Mouse (Mus musculus) heart, postnatal 4 days (tissue): ENCODE measurements around the gene Dynlt1f. TPM values are rescaled to one million over a fixed set of nuclear protein-coding genes. Genes with fewer than 3 reads are reported as not detected.
A peak's percentile ranks its signal among the peaks of the same experiment; 100 is the strongest.
"Not testable (repeated sequence)": the region's sequence is repeated elsewhere in the genome, so short reads cannot be mapped to it uniquely, and the experiment has no call there.

ENCODE experiments used
- DNase-seq: peaks from one replicate; pipeline ENCODE4 v3.0.0; 2021
- total RNA-seq, 2 experiments: library from RNA; stranded (reverse); gene quantifications; 2 replicates each; pipeline ENCODE4 v1.2.3; 2021

Gene Dynlt1f
- total RNA-seq, 2 experiments from 2014 or later, result 185 TPM

GRCm38 (mm10) chr17:6621976-6622375 is 33.7 kb downstream of the Dynlt1f start:
- DNase-seq, result not testable (repeated sequence)

GRCm38 (mm10) chr17:6620730-6621451 is 34.8 kb downstream of the Dynlt1f start:
- DNase-seq, result not testable (repeated sequence)

GRCm38 (mm10) chr17:6620035-6620434 is 35.7 kb downstream of the Dynlt1f start:
- DNase-seq, result not testable (repeated sequence)

GRCm38 (mm10) chr17:6619271-6619670 is 36.4 kb downstream of the Dynlt1f start:
- not testable (repeated sequence) for DNase-seq

GRCm38 (mm10) chr17:6617689-6618400 is 37.9 kb downstream of the Dynlt1f start:
- DNase-seq, result not testable (repeated sequence)

- DNase-seq, result not testable (repeated sequence)
These were observed 39.0 kb downstream of the Dynlt1f start for GRCm38 (mm10) chr17:6616731-6617130.

GRCm38 (mm10) chr17:6614316-6614715 is 41.4 kb downstream of the Dynlt1f start:
- DNase-seq, result not testable (repeated sequence)

- DNase-seq, result not testable (repeated sequence)
These were observed 42.2 kb downstream of the Dynlt1f start for GRCm38 (mm10) chr17:6613524-6613923.

- not testable (repeated sequence) for DNase-seq
These were observed 50.4 kb downstream of the Dynlt1f start for GRCm38 (mm10) chr17:6605347-6605746.

GRCm38 (mm10) chr17:6602205-6602604 is 53.5 kb downstream of the Dynlt1f start:
- not testable (repeated sequence) for DNase-seq

- peak; percentile 82 for DNase-seq
These were observed 54.3 kb downstream of the Dynlt1f start, which contains the start of gene Dynlt1c for GRCm38 (mm10) chr17:6601204-6601911. TSS of gene Dynlt1c (plus strand) at chr17:6601671.

GRCm38 (mm10) chr17:6600216-6600911 is 55.3 kb downstream of the Dynlt1f start:
- DNase-seq, result peak; percentile 31

GRCm38 (mm10) chr17:6598356-6598755 is 57.3 kb downstream of the Dynlt1f start:
- DNase-seq, result not testable (repeated sequence)

Other genes starting within 250 kb of the Dynlt1f start
- 100 to 1,000 TPM; 183 to 194 TPM for gene Dynlt1b, start 225.8 kb downstream of the Dynlt1f start, total RNA-seq
- gene Dynlt1c, start 54.2 kb downstream of the Dynlt1f start, total RNA-seq, result 1 to 10 TPM; 5.4 to 8.7 TPM
- gene Sytl3, start 3.2 kb upstream of the Dynlt1f start, total RNA-seq, result under 1 TPM; 0.11 to 0.17 TPM
- 100 to 1,000 TPM; 103 to 104 TPM for gene Ezr, start 126.9 kb upstream of the Dynlt1f start, total RNA-seq